Mouse (Mus musculus) E14TG2a.4 (cell line): ENCODE data around the gene Tmem18.

Experiments
- CTCF ChIP-seq: conservative IDR thresholded peaks from 2 replicates; pipeline ENCODE4 v1.5.1; 2014; ENCODE audit warnings: low read length
- NANOG ChIP-seq: IDR thresholded peaks from 2 replicates; pipeline ENCODE4 v1.6.1; 2014; ENCODE audit warnings: borderline replicate concordance, low read length, mixed read lengths

- TF ChIP-seq CTCF, result no peak
- TF ChIP-seq NANOG, result no peak
Observed at GRCm38 (mm10) chr12:30581277-30581676, 2.9 kb upstream of the Tmem18 start.
